Mouse (Mus musculus): ENCODE results near the gene Shc3.

Shc3 gene

DNA sequence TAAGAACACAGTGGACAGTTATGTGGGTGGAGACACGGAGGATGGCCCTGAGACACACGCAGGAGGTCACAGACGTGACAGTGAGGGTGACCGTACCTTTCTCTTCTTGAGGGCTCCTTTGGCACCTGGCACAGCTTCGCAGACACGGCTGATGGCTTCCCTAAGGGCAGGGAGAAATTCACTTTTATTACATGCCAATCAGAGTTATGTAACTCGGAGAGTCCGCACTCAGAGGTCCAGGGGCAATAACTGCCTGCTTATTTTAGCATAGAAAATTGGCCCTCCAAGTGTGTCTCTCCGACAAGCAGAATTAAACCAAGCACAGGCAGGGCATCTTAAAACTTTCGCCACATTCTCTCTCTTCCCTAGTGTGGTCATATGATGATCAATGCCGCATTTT lies 86.4 kb downstream of the Shc3 start:
- DNase-seq (ENCODE audit: extremely low read depth, low read depth) = no peak

DNA sequence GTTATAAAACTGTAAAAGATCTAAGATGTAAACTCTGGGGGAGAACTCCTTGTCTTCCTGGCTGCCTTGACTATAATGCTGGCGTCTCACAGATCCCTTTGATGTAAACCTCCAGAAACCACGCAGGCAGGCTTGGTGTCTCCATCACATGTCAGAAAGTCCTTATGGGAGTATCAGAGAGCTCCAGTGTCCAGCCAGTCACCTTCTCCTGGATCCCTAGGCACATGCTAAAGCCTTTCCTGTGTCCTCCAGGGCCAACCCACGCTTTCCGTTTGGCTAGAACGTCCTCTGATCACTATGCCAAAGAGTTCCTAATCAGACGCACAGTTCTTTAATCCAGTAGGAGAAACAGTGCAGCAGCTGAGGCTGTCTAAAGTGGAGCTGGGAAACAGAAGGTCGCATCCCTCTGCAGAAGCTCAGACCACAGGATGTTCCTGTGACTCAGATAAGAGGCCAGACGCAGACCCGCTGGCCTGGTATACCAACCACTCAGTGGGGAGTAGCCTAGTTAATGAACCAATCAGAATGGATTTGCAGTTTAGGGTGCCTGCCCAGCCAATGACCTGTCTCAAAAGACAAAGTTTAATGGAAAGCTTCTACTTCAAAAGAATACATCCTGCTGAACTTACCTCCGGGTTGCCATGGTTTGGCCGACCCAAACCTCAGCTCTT lies 88.7 kb downstream of the Shc3 start:
- no peak for DNase-seq (ENCODE audit: extremely low read depth, low read depth)

DNA sequence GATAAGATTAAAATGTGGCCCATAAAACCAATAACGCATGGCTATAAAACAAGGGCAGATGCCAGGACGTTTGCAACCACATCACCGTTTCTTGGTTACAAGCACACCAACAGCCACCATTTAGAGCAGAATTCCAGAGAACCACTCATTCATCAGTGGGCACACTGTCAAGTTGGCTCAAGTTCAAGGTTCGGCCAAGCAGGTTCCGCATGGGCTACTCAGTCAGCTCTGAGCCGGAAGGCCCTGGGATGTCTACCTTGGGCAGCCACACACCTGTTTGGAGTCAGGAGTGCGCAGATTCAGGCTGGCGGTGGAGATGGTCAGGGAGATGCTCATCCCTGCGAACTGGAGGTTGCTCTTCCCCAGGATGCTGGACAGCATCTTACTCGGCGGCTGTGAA lies 89.4 kb downstream of the Shc3 start:
- DNase-seq (ENCODE audit: extremely low read depth, low read depth) = no peak

DNA sequence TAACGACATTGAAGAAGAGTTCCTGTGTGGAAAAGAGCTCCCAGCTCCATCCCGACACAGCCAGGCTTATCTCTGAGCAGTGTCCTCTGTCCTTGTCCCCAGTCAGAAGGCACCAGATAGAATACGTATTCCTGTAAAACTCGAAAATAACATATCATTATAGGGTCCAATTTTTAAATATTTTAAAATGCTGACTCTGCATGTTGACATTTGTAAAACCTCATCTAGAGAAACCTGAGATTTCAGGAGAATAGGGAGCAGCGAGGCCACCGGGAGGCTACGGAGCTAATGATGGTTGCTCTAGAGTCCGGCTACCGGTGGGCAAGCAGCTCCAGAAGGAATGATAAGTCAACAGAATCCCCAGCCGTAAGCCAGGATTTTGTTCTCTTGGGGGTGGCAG lies 92.2 kb downstream of the Shc3 start:
- DNase-seq (ENCODE audit: extremely low read depth, low read depth) = no peak

DNA sequence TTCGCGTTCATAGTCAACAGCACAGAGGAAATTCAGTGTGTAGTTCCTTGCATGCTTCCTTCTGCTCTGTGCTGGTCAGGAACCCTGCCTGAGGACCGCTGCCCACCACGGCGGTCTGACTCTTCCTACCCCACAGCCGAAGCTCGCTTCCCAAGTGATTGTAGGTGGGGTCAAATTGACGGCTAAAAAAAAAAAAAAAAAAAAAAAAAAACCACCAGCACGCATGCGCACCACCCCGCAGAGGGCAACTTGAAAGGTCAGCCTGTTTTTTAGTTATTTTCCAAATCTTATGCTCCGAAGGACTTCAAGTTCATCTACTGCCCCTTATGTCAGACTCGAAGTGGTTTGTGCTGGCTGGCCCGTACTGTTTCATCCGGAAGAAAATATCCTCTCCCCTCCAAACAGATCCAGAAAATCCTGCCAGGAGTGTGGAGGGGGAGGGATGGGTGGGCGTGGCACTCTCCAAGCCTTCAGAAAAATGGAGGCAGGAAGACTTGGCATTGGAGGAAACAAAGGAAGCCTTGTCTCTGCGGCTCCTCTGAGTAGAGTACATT lies 100.4 kb downstream of the Shc3 start:
- DNase-seq (ENCODE audit: extremely low read depth, low read depth) = no peak

DNA sequence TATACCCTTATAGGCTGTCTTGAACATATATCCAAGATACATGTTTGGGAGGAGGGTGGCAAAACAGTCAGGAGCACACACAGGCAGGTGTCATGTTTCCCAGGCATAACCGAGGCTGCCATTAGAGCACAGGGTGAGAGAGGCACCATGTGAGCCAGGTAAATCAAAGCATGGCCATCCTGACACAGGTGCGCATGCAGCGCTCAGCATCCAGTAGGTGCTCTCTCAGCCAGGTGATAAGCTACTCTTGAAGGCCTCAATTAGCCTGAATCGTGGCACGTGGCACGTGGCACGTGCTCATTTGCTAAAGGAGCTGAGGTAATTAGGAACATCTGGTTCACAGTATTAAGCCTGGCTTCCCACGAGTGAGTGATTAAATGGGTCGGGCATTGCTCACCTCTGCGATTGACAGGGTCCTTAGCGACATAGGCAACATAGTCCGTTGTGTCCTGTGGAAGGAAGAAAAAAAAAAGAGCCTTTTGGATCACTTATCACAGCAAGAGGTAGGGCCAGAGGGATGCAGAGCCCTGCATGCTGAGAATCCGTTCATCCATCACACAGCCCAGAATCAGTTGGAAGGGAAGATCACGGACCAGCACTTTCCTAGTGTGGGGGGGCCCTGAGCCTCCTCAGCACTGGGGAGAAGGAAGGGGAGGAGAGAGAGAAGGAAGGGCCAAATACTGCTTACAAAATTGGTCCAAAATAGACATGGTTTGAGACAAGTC lies 102.9 kb downstream of the Shc3 start:
- no peak for DNase-seq (ENCODE audit: extremely low read depth, low read depth)

DNA sequence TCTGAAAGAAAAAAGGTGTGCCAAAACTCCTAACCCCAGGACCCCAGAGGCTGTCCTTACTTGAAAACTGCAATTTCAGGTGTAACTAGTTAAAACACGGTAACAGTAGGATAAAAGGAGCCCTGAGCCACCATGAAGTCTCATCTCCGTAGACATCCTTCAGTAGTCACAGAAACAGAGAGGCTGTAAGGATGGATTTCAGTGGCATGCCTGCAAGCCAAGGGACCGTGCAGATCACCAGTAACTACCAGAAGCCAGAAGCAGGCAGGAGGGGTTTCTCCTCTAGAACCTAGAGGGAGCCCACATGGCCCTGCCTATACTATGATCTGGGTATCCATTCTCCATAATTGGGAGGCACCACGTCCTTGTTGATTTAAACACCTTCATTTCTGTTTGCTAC lies 104.9 kb downstream of the Shc3 start:
- DNase-seq (ENCODE audit: extremely low read depth, low read depth) = no peak

DNA sequence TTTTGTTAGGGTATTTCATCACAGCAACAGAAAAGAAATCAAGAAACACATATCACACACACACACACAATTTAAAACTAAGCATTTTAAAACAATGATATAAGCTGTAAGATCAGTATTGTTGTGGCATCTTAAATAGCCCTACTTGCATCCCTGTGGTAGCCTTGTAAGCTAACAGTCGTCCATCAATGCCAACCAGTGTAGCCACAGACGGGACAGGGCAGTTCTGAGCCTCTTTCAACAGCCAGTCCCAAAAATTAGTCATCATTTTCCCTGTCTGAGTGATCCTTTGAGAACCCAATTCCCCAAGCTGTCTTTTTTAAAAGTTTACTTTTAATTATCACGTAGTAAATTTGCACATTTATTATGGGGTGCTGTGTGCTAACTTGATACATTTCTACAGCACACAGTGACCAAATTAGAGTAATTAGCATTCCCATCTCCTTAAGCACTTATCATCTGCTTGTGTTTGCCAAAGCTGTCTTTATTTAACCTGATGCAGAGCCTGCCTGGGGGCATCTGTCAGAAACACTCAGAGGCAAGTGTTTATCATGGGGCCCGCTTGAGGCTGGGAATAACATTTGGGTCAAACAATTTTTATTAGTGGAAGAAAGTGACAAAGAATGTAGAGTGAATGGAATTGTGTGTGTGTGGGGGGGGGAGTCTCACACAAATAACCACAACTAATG lies 112.9 kb downstream of the Shc3 start:
- no peak for DNase-seq (ENCODE audit: extremely low read depth, low read depth)

DNA sequence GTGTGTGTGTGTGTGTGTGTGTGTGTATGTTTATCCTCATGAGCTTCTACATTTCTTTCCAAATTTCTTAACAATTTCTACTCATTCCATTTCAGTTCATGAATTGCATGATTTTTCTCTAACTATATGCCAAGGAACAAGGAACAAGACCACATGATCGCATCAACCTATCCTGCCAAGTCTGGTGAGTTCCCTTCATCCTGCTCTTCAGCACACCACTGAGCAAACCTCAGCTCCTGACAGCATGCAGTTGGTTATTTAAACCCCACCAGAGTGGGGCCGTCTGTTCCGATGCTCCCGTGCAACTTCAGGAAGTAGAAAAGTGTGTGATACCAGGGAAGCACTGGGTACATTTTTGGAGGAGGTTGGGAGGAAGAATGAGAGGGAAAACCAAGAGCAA lies 122.7 kb downstream of the Shc3 start:
- no peak for DNase-seq (ENCODE audit: extremely low read depth, low read depth)

DNA sequence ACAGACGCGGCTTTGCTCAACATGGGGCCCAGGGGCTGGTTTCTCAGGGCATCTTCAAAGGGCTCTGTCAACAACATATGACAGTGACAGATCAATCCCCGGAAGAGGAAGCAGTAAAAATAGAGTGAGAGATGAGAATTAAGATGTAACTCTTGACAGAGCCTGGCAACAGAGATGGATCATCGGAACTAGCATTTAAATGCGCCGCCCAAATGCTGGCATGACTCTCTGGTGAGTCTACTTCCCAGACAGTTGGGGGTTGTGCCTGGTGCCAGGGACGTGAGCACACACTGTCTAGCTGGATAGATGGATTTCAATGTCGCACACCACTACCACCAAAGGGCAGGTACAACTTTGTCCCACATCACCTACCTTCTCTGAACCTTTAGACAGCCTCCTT lies 126.3 kb downstream of the Shc3 start:
- DNase-seq (ENCODE audit: extremely low read depth, low read depth) = no peak

DNA sequence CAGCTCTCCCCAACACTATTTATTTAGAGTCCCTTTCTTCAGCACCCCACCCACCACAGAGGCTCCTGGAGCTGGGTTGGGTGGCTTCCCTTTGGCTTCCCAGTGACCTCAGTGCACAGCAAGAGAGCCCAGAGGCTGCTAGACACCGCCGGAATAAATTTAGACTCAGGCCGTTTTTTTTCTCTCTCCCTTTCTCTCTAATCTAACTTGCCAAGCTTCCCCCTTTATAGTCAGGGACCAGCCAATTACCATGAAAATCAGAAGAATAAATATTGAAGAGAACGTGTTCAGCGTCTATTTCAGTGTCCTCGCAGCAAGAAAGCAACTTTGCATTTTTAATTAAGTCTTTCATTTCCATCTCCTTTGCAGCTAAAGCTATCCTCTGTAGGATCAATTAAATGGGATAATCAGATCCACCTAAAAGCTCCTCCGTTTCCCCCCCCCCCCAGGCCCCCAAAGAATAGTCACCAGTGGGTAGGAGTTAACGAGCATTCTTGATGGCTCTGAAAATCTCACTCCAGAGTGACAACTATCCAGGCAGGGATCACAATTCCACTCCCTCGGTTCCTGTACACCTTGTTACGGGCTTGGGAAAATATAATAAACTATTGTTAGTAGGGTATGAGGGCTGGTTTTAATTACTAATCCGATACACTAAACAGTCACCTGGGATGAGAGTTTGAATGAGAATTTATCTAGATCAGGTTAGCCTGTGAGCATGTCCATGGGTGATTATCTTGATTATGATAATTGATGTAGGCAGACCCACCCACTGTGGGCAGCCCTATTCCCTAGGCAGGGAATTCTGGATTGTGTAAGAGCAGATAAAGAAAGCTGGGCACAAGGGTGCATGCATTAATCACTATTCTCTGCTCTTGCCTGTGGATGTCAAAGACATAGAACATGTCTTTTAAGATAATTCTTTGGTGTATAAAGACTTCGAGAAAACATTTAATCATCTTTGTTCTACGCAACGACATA lies 131.8 kb downstream of the Shc3 start:
- no peak for DNase-seq (ENCODE audit: extremely low read depth, low read depth)

DNA sequence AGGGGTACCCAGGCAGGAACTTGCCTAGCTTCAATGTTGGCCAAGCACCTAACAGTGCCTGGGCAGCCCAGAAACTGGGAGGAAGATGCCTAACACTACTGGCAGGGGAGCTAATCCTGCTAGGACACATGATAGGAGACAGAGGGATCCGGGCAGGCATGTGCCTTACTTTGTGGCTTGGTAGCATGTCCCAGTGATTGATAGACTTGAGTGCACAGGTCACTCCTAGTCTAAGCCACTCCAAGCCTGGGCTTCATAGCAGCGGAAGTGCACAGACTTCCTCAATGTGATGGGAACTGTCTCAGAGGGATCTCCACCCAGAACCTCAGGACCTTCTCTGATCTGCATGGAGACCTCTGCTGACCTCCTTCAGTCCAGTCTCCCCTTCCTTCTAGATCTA lies 134.1 kb downstream of the Shc3 start:
- DNase-seq (ENCODE audit: extremely low read depth, low read depth) = no peak

DNA sequence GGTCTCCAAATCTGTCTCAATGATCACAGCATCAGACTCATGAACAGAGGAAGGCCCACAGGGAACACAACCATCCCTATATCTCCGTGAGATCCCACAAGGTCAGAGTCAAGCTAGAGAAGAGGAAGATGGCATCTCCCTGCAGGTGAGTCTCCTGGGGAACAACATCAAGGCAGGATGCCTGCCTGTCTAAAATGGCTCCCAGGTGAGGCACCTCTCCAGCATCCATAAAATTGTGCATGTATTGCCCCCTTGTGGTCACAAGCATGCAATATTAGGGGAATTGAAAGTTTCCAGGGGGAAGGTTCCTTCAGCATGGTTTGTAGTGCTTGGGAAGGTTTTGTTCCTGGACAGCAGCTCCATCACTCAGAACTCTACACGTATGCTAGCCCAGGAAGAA lies 134.8 kb downstream of the Shc3 start:
- DNase-seq (ENCODE audit: extremely low read depth, low read depth) = no peak

DNA sequence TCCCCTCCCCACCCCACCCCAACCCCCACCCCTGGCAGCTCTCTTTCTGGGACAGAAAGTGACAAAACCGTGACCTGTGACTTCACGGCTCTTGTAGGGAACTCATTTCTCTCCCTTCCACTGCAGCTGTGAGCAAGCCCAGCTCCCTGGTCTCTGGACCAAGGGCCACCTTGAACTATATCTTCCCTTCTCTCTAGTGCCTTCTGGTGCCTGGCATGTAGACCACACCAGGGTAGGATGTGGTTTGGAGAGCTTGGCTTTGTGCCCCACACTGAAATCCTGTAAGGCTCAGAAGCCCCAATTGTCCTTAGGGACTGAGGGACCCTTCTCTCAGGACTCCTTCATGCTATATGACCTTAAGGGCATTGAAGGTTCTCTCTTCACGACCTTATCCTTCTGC lies 135.8 kb downstream of the Shc3 start:
- DNase-seq (ENCODE audit: extremely low read depth, low read depth) = no peak

DNA sequence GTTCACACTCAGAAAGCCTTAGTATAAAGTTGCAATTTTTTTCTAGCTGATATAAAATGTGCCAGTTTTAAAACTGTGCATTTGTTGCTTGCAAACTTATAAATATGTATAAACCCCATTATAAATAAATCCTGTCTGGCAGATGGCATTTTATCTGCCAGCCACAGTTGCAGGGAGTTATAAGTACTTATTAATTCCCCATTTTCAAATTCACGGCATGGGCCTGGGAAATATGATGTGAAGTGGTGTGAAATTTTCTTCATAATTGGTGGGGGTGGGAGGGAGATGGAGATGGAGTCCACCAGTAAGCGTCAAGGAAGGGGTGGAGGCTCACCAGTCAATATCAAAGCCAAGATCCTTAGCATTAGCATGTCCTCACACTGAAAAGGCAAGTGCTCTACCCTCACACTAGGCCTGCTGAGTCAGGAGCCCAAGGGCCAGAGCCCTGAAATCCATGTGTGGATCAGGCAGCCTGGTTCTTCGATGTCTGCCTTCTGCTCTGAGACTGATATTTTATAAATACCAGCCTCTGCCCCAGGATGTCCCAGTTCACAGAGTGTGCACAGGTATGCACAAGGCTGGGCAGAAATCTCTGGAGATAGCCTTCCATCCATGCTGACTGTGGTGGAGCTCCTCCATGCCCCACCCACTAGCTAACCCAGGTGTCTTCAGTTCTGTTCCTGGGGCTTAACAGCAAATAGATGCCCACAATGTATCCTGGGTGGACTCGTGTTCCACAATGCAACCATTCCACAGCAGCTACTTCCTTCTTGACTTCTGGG lies 143.4 kb downstream of the Shc3 start:
- DNase-seq (ENCODE audit: extremely low read depth, low read depth) = no peak

DNA sequence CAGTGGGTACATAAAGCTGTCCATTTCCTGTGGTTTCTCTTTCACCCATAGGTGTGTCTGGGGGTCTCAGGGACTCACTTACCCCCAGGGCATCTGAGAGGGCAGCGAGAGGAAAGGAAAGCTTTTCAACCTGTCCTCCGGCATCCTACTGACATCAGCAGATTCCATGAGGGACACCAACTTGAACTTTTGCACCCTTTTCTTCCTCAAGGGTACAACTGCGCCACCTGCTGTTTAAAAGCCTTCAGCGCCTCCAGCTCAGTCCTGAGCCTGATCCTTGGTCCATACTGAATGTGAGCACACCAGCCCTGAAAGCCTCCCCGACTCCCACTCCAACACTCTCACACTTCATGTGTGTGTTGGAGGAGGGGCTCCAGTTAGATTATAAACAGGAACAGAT lies 144.6 kb downstream of the Shc3 start:
- no peak for DNase-seq (ENCODE audit: extremely low read depth, low read depth)

DNA sequence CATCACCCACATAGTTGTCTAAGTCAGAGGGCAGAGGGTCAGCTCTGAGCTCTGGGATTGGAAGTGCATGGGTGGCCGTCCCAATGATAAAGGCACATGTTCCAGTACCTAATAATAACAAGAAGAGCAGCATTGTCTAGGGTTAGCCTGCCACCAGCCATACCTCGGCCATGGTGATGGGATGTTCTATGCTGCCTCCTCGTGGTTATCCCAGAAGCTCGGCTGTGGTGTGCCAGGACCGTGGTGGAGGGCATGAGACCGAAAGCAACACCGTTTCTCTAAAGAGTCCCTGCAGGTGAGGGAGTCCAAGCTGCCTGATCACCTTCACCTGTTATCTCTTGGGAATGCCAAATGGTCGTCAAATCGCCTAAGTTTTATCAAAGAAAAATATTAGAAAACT lies 145.6 kb downstream of the Shc3 start:
- DNase-seq (ENCODE audit: extremely low read depth, low read depth) = no peak

DNA sequence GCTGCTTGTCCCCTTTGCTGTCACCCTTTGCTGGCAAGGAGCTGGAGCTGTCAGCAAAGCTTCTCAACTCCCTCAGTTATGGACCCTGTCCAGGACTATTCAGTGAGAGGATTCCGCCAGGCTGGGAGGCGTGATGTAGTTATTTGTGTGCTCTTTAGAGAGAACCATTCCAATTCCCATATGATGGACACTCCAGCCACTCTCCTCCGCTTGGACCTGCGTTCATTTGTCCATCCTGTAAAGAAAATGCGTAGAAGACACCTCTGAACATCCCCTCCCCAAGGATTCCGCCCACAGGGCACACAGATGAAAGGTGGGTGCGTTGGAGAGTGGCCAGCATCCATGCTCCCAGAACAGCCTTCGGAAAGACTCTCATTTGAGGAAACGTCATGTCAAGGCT lies 148.4 kb downstream of the Shc3 start:
- DNase-seq (ENCODE audit: extremely low read depth, low read depth) = no peak

DNA sequence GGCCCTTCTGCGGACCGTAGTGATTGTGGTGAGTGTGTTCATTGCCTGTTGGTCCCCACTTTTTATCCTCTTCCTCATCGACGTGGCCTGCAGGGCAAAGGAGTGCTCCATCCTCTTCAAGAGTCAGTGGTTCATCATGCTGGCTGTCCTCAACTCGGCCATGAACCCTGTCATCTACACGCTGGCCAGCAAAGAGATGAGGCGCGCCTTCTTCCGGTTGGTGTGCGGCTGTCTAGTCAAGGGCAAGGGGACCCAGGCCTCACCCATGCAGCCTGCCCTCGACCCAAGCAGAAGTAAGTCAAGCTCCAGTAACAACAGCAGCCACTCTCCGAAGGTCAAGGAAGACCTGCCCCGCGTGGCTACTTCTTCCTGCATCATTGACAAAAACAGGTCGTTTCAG lies 149.7 kb downstream of the Shc3 start:
- DNase-seq (ENCODE audit: extremely low read depth, low read depth) = no peak

DNA sequence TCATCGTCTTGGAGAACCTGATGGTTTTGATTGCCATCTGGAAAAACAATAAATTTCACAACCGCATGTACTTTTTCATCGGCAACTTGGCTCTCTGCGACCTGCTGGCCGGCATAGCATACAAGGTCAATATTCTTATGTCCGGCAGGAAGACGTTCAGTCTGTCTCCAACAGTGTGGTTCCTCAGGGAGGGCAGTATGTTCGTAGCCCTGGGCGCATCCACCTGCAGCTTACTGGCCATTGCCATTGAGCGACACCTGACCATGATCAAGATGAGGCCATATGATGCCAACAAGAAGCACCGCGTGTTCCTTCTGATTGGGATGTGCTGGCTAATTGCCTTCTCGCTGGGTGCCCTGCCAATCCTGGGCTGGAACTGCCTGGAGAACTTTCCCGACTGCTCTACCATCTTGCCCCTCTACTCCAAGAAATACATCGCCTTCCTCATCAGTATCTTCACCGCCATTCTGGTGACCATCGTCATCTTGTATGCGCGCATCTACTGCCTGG lies 150.2 kb downstream of the Shc3 start:
- DNase-seq (ENCODE audit: extremely low read depth, low read depth) = no peak
